Mouse (Mus musculus) liver, embryonic 12.5 days (tissue): ENCODE results near the gene Gzmc. TPM values are rescaled to one million over a fixed set of nuclear protein-coding genes. Genes with fewer than 3 reads are reported as not detected.
"Not testable (repeated sequence)": the region's sequence is repeated elsewhere in the genome, so short reads cannot be mapped to it uniquely, and the experiment has no call there.

Experiments used
- ATAC-seq: fragments of 200-750 bp; cut with Nextera tagmentation; 2 replicates; pipeline ENCODE4 v1.8.0; 2017; ENCODE audit warnings: moderate number of reproducible peaks, mild to moderate bottlenecking, moderate library complexity
- H3K27ac ChIP-seq: fragments of 300-500 bp; sonication (generic); 2 replicates; pipeline ENCODE4 v1.5.1; 2016; ENCODE audit warnings: mild to moderate bottlenecking
- H3K27me3 ChIP-seq: fragments of 300-500 bp; sonication (generic); replicated peaks from 2 replicates; pipeline ENCODE4 v1.6.1; 2016; ENCODE audit warnings: mild to moderate bottlenecking, moderate library complexity
- H3K36me3 ChIP-seq: fragments of 300-500 bp; sonication (generic); 2 replicates; pipeline ENCODE4 v1.6.1; 2016; ENCODE audit warnings: mild to moderate bottlenecking, moderate library complexity
- H3K4me1 ChIP-seq: fragments of 300-500 bp; sonication (generic); 2 replicates; pipeline ENCODE4 v1.6.1; 2016
- H3K4me2 ChIP-seq: fragments of 300-500 bp; sonication (generic); 2 replicates; pipeline ENCODE4 v1.6.1; 2016; ENCODE audit warnings: mild to moderate bottlenecking, moderate library complexity
- H3K4me3 ChIP-seq: fragments of 300-500 bp; sonication (generic); 2 replicates; pipeline ENCODE4 v1.5.1; 2016; ENCODE audit warnings: mild to moderate bottlenecking, moderate library complexity
- H3K9ac ChIP-seq: fragments of 300-500 bp; sonication (generic); 2 replicates; pipeline ENCODE4 v1.6.1; 2016; ENCODE audit warnings: mild to moderate bottlenecking, moderate library complexity
- H3K9me3 ChIP-seq: fragments of 300-500 bp; sonication (generic); replicated peaks from 2 replicates; pipeline ENCODE4 v1.6.1; 2016; ENCODE audit warnings: mild to moderate bottlenecking, moderate library complexity
- WGBS: fragments of 180-500 bp; shearing (Covaris S2); methylation state at CpG from one replicate; pipeline ENCODE4 v1.1.7; 2016; ENCODE audit not compliant: insufficient replicate concordance; 5-methylcytosine and 5-hydroxymethylcytosine counted together
- polyA plus RNA-seq: library from polyadenylated mRNA; unstranded; fragments of >200 nt; fragmentation: Nextera tagmentation; extraction: Ambion mirVana; gene quantifications from 2 replicates; pipeline ENCODE4 v1.2.1, GENCODE M21; 2016

Gzmc gene
- not detected in 2 replicates for polyA plus RNA-seq

DNA sequence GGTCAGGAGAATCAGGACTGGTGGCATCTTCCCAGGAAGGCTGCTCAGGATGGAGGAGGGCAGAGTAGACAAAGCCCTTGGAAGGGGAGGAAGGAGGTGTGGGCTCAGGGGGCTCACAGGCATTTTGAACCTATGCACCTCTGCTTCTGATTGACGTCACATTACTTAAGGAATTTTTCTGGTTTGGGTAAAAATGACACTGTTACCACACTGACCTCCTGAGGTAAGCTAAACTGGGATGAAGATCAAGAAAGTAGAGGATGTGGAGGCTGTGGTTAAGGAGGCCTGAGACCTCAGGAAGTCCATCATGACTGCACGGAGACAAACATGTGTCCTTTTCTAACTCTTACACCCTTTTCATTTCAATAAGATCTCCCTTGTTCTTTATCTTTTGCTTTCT lies at the start of gene Gzmc:
Gene Gzmc, minus strand, starts transcription at position 101 of the 400 bp plus-strand sequence.
- Histone ChIP-seq H3K36me3 (no peaks in the 10 kb centered on the region), H3K4me1 (no peaks in the 10 kb centered on the region), H3K27ac (no peak within 1 kb of the TSS), H3K27me3 (no peaks in the 10 kb centered on the region), H3K4me2 (no peak within 1 kb of the TSS), H3K4me3 (no peak within 1 kb of the TSS), H3K9ac (no peak within 1 kb of the TSS), H3K9me3 (no peaks in the 10 kb centered on the region)
- no peak for ATAC-seq
- WGBS, result 45% methylated on average over 2 of the region's 2 CpGs

GRCm38 (mm10) chr14:56283816-56284215 lies 49.4 kb upstream of the Gzmc start:
- no peaks in the 10 kb centered on the region for H3K4me1 ChIP-seq
- H3K27me3 ChIP-seq, result no peaks in the 10 kb centered on the region
- no peak overlapping the region for H3K4me2 ChIP-seq
- no peaks in the 10 kb centered on the region for H3K36me3 ChIP-seq
- no peak overlapping the region for H3K9ac ChIP-seq
- no peak overlapping the region for H3K4me3 ChIP-seq
- H3K9me3 ChIP-seq, result no peaks in the 10 kb centered on the region
- no peak overlapping the region for H3K27ac ChIP-seq
- WGBS, result 53% methylated on average over 1 of the region's 1 CpGs
- no peak for ATAC-seq

DNA sequence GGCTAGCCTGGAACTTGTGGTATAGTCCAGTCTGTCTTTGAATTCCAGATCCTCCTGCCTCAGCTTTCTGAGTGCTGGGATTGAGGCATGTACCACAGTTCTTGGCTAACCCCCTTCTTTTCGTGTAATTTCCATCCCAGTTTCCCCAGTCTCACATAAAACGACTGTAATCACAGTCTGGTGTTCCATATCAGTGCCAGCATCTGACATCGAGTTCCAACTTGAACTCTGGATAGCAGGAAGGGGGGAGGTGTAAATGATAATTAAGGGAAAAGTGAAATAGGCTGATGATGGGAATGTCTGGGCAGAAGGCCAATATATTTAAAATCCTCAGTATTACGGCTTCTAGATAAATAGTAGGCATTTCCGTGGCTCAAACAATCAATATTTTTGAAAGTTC lies 46.6 kb upstream of the Gzmc start:
- Histone ChIP-seq H3K4me2 (no peak overlapping the region), H3K4me1 (no peaks in the 10 kb centered on the region), H3K9me3 (no peaks in the 10 kb centered on the region), H3K27ac (no peak overlapping the region), H3K27me3 (no peaks in the 10 kb centered on the region), H3K4me3 (no peak overlapping the region), H3K9ac (no peak overlapping the region), H3K36me3 (no peaks in the 10 kb centered on the region)
- no peak for ATAC-seq
- WGBS, result 56% methylated on average over 5 of the region's 5 CpGs

DNA sequence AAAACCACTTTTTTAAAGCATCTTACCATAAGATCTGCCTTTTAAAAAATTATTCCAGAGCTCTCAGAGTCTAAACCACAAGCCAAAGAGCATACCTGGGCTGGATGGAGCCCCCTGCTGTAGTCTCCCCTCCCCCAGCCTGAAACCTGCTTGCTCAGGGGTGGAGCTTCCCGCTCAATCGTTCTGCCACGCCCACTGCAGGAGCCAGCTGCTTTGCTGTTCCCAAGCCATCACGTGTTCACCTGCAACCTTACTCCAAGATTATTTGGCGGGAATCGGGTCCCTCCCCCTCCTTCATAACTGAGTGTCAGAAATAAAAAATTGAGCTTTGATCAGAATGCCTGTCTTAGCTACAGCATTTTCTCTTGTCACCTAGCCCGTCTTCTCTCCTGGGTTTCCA lies 44.2 kb upstream of the Gzmc start:
- H3K9ac ChIP-seq, H3K9me3 ChIP-seq, H3K36me3 ChIP-seq, ATAC-seq, H3K4me2 ChIP-seq, H3K27ac ChIP-seq, H3K27me3 ChIP-seq, H3K4me3 ChIP-seq, H3K4me1 ChIP-seq: not testable (repeated sequence)
- WGBS, result 31% methylated on average over 7 of the region's 7 CpGs

- not testable (repeated sequence) for H3K4me2 ChIP-seq, H3K27ac ChIP-seq, ATAC-seq, H3K36me3 ChIP-seq, H3K27me3 ChIP-seq, H3K9ac ChIP-seq, H3K9me3 ChIP-seq, H3K4me3 ChIP-seq, H3K4me1 ChIP-seq
- WGBS, result 54% methylated on average over 7 of the region's 7 CpGs
Measured at GRCm38 (mm10) chr14:56276096-56276495, 41.6 kb upstream of the Gzmc start.

DNA sequence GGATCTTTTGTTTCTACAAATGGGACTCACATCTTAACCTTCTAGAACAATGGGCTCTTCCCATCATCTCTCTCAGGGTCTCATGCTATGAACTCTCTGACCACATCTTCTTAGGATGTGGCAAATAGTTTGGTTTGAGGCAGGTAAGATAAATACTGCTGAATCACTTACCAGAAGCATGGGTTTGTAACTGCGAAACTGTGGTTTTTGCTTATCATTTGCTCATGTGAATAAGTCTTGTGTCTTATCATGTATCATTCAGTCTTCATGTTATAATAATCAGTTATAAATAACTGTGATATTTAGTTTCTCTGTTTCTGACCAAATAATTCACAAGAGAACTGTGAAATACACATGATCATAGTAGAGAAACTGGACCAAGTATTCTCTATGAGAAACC lies 31.7 kb upstream of the Gzmc start:
- 39% methylated on average over 1 of the region's 1 CpGs for WGBS

DNA sequence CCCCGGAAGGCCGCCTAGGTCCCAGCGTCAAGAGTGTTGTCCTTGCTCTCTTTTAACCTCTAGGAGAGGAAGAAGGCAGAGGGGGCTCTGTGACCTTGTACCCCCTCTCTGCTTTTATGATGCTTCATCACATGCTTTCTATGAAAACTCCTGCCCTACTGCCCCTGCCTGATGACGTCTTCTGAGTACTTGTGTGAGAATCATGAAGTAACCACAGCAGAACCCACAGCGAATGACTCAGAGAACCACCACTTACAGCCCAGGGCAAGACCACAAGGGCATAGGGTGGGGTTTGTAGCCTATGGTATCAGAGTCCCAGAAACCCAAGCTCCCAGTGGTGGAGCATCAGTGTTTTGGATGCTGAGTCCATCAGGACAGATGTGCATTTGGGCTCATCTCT lies 27.7 kb upstream of the Gzmc start, which contains the start of gene Gzmb:
Gene Gzmb, minus strand, starts transcription at position 108 of the 400 bp plus-strand sequence.
- no peaks in the 10 kb centered on the region for H3K4me1 ChIP-seq
- H3K27ac ChIP-seq, result no peak within 1 kb of the TSS
- no peaks in the 10 kb centered on the region for H3K27me3 ChIP-seq
- no peak within 1 kb of the TSS for H3K4me3 ChIP-seq
- H3K9ac ChIP-seq, result no peak within 1 kb of the TSS
- no peak for ATAC-seq
- no peaks in the 10 kb centered on the region for H3K36me3 ChIP-seq
- H3K9me3 ChIP-seq, result no peaks in the 10 kb centered on the region
- 69% methylated on average over 5 of the region's 5 CpGs for WGBS
- H3K4me2 ChIP-seq, result no peak within 1 kb of the TSS

More for the DNA sequence above, 31.7 kb upstream of the Gzmc start:
- H3K9me3 ChIP-seq, result no peaks in the 10 kb centered on the region
- no peak overlapping the region for H3K9ac ChIP-seq
- no peaks in the 10 kb centered on the region for H3K27me3 ChIP-seq
- no peaks in the 10 kb centered on the region for H3K4me1 ChIP-seq
- no peak overlapping the region for H3K4me2 ChIP-seq
- H3K36me3 ChIP-seq, result no peaks in the 10 kb centered on the region
- ATAC-seq, result no peak
- no peak overlapping the region for H3K4me3 ChIP-seq
- H3K27ac ChIP-seq, result no peak overlapping the region

GRCm38 (mm10) chr14:56240409-56240808 lies 6.0 kb upstream of the Gzmc start:
- Histone ChIP-seq H3K4me2 (no peak overlapping the region), H3K36me3 (no peaks in the 10 kb centered on the region), H3K4me3 (no peak overlapping the region), H3K9me3 (no peaks in the 10 kb centered on the region), H3K27ac (no peak overlapping the region), H3K4me1 (no peaks in the 10 kb centered on the region), H3K27me3 (no peaks in the 10 kb centered on the region), H3K9ac (no peak overlapping the region)
- no peak for ATAC-seq

GRCm38 (mm10) chr14:56211317-56211716 lies 23.1 kb downstream of the Gzmc start, which contains the start of gene Gzmf:
Gzmf (minus strand) TSS chr14:56211417.
- ATAC-seq, result no peak
- Histone ChIP-seq H3K36me3 (no peaks in the 10 kb centered on the region), H3K27me3 (no peaks in the 10 kb centered on the region), H3K4me3 (no peak within 1 kb of the TSS), H3K27ac (no peak within 1 kb of the TSS), H3K4me2 (no peak within 1 kb of the TSS), H3K9ac (no peak within 1 kb of the TSS), H3K4me1 (no peaks in the 10 kb centered on the region), H3K9me3 (no peaks in the 10 kb centered on the region)
- 76% methylated on average over 4 of the region's 4 CpGs for WGBS

DNA sequence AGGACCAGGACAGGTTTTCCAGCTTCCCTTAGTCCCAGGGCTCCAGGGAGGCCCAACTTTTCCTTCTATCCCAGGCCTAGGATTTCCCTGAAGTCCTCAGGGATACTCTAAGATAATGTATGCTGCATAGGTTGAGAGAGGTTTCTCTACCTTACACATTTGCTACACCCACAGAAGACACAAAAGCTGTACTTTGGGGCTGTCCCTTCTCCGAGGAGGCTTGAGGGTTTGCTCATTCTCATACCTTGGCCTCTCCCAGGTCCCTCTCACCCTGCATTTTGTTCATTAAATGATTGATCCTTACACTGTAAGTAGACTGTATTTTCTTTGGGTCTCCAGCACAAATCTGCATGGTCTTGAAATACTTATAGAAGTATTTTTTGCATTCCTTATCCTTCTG lies 28.8 kb downstream of the Gzmc start:
- Histone ChIP-seq H3K4me3 (no peak overlapping the region), H3K27ac (no peak overlapping the region), H3K27me3 (no peaks in the 10 kb centered on the region), H3K36me3 (no peaks in the 10 kb centered on the region), H3K4me1 (no peaks in the 10 kb centered on the region), H3K9me3 (no peaks in the 10 kb centered on the region), H3K4me2 (no peak overlapping the region), H3K9ac (no peak overlapping the region)
- WGBS, result 67% methylated on average over 1 of the region's 1 CpGs
- no peak for ATAC-seq

- not testable (repeated sequence) for H3K9ac ChIP-seq, H3K4me2 ChIP-seq
Measured at GRCm38 (mm10) chr14:56205021-56205420, 29.4 kb downstream of the Gzmc start.

GRCm38 (mm10) chr14:56203975-56204374 lies 30.5 kb downstream of the Gzmc start:
- WGBS, result 12% methylated on average over 2 of the region's 2 CpGs
- Histone ChIP-seq H3K27ac (no peak overlapping the region), H3K4me1 (no peaks in the 10 kb centered on the region), H3K9me3 (no peaks in the 10 kb centered on the region), H3K4me3 (no peak overlapping the region), H3K36me3 (no peaks in the 10 kb centered on the region), H3K27me3 (no peaks in the 10 kb centered on the region), H3K9ac (no peak overlapping the region), H3K4me2 (no peak overlapping the region)
- no peak for ATAC-seq

More at GRCm38 (mm10) chr14:56205021-56205420, 29.4 kb downstream of the Gzmc start:
- H3K4me1 ChIP-seq, ATAC-seq, H3K27me3 ChIP-seq, H3K4me3 ChIP-seq, H3K27ac ChIP-seq, H3K9me3 ChIP-seq, H3K36me3 ChIP-seq: not testable (repeated sequence)
- 27% methylated on average over 5 of the region's 5 CpGs for WGBS

- Histone ChIP-seq H3K9ac (no peak overlapping the region), H3K27me3 (no peaks in the 10 kb centered on the region), H3K4me2 (no peak overlapping the region), H3K36me3 (no peaks in the 10 kb centered on the region), H3K4me3 (no peak overlapping the region), H3K4me1 (no peaks in the 10 kb centered on the region), H3K27ac (no peak overlapping the region), H3K9me3 (no peaks in the 10 kb centered on the region)
- 53% methylated on average over 6 of the region's 6 CpGs for WGBS
- no peak for ATAC-seq
Measured at GRCm38 (mm10) chr14:56186946-56187345, 47.5 kb downstream of the Gzmc start.
